Mouse (Mus musculus): ENCODE results near the gene Aqp1.

Aqp1 gene

GRCm38 (mm10) chr6:55332100-55332772, 4.0 kb upstream of the Aqp1 start:
- no peak for DNase-seq (ENCODE audit: low read depth, low spot score)

GRCm38 (mm10) chr6:55332773-55333109, 3.5 kb upstream of the Aqp1 start:
- DNase-seq (ENCODE audit: low read depth, low spot score) = no peak

GRCm38 (mm10) chr6:55337242-55337641, 1.0 kb downstream of the Aqp1 start:
- no peak for DNase-seq (ENCODE audit: low read depth, low spot score)

- DNase-seq (ENCODE audit: low read depth, low spot score) = no peak
Observed at GRCm38 (mm10) chr6:55338077-55338476, 1.8 kb downstream of the Aqp1 start.

- no peak for DNase-seq (ENCODE audit: low read depth, low spot score)
Observed at GRCm38 (mm10) chr6:55338934-55339825, 2.9 kb downstream of the Aqp1 start.

- no peak for DNase-seq (ENCODE audit: low read depth, low spot score)
Observed at GRCm38 (mm10) chr6:55341688-55342087, 5.5 kb downstream of the Aqp1 start.

- no peak for DNase-seq (ENCODE audit: low read depth, low spot score)
Observed at GRCm38 (mm10) chr6:55342328-55342727, 6.1 kb downstream of the Aqp1 start.

GRCm38 (mm10) chr6:55343446-55343845, 7.2 kb downstream of the Aqp1 start:
- no peak for DNase-seq (ENCODE audit: low read depth, low spot score)

- no peak for DNase-seq (ENCODE audit: low read depth, low spot score)
Observed at GRCm38 (mm10) chr6:55344291-55345016, 8.2 kb downstream of the Aqp1 start.

GRCm38 (mm10) chr6:55345264-55345663, 9.0 kb downstream of the Aqp1 start:
- DNase-seq (ENCODE audit: low read depth, low spot score) = no peak

- no peak for DNase-seq (ENCODE audit: low read depth, low spot score)
Observed at GRCm38 (mm10) chr6:55346491-55346890, 10.3 kb downstream of the Aqp1 start.

- no peak for DNase-seq (ENCODE audit: low read depth, low spot score)
Observed at GRCm38 (mm10) chr6:55347711-55348571, 11.7 kb downstream of the Aqp1 start.

GRCm38 (mm10) chr6:55349231-55349630, 13.0 kb downstream of the Aqp1 start:
- DNase-seq (ENCODE audit: low read depth, low spot score) = no peak

GRCm38 (mm10) chr6:55350383-55350952, 14.2 kb downstream of the Aqp1 start:
- no peak for DNase-seq (ENCODE audit: low read depth, low spot score)

GRCm38 (mm10) chr6:55351712-55352111, 15.5 kb downstream of the Aqp1 start:
- DNase-seq (ENCODE audit: low read depth, low spot score) = no peak

- DNase-seq (ENCODE audit: low read depth, low spot score) = no peak
Observed at GRCm38 (mm10) chr6:55353711-55354445, 17.6 kb downstream of the Aqp1 start.

- peak; percentile 9 for DNase-seq (ENCODE audit: low read depth, low spot score)
Observed at GRCm38 (mm10) chr6:55354456-55355117, 18.4 kb downstream of the Aqp1 start.

- DNase-seq (ENCODE audit: low read depth, low spot score) = no peak
Observed at GRCm38 (mm10) chr6:55355575-55355974, 19.3 kb downstream of the Aqp1 start.

- DNase-seq (ENCODE audit: low read depth, low spot score) = no peak
Observed at GRCm38 (mm10) chr6:55356017-55356703, 19.9 kb downstream of the Aqp1 start.

Measured in R1 (cell line).